Mouse (Mus musculus) heart, adult 11 months (tissue): ENCODE measurements around the gene Lepr.
"Not testable (repeated sequence)": the region's sequence is repeated elsewhere in the genome, so short reads cannot be mapped to it uniquely, and the experiment has no call there.

Experiments
- DNase-seq: peaks from one replicate; pipeline ENCODE4 v3.0.0; 2022

Gene Lepr

DNA sequence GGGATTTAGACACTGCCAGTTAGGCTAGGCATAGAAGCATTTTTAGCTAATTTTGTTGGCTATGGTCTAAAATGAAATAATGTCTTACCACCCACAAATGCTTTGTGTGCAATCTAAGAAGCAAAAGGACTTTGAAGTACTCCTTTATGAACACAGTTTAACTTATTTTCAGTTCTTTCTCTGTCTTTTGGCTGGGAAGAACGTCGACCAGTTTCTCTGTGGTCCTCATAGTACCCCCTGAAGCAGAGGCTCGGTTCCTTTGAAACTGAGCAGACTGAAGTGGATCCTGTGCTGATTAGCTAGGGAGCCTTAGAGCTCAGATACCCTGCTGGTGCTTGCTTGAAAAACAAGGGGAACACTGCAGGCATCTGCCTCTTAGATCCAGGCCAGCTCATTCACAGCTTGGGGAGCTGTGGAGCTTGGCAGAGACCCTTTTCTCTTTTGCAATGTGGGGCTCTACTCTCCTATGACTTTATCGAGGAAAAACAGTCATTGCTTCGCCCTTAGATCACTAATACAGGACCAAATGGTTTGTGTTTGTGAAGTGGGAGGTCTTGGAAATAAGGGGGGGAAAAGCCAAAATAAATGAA lies 1.9 kb downstream of the Lepr start:
- DNase-seq = peak; percentile 97

GRCm38 (mm10) chr4:101721705-101722104 lies 4.5 kb downstream of the Lepr start:
- no peak for DNase-seq

DNA sequence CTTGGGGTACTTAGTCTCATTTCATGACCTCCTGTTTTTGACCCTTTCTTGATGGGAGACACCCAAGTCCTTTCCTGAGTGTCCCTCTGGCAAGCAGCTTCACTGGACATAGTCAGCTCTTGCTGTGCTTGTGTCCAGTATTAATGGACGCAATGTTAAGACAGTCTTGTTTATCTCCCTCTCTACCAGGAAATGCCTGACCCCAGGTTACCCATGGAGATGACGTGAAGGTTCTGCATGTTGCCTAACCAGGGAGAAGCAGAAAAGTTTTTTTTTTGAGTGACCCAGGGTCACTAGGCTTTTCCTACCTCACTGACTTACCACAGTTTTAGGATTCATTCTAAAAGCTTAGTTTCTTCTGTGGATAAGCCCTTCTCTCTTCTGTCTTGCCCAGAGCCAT lies 24.8 kb downstream of the Lepr start:
- peak; percentile 49 for DNase-seq

DNA sequence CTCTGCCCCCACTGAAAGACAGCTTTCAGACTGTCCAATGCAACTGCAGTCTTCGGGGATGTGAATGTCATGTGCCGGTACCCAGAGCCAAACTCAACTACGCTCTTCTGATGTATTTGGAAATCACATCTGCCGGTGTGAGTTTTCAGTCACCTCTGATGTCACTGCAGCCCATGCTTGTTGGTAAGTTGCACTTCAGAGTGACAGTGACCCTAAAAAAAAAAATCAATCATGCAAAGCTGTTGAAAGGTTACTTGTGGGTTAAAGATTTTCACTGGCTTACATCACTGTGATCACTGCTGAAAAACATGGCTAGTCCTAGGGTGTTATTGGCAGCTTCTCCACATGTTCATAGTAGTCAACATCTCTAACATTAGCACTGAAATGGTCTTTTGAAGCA lies 28.3 kb downstream of the Lepr start:
- DNase-seq = no peak

DNA sequence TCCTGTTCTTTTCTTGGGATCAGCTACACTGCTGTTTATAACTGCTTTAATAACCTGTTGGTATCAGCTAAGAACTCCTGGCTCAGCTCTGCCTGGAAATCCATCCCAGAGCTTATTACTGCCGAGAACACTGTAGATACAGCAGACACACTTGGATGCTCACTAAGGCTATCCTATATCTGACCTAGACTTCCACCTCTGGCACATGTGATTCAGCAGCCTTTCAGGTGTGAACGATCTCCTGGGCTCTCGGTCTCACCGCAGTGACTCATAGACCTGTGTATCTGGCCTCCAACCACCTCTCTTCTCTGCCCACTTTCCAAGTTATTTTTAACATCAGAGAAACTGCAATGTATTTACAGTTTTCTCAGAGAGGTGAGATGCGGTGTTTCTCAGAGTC lies 43.3 kb downstream of the Lepr start:
- DNase-seq = no peak

- DNase-seq = not testable (repeated sequence)
Measured at GRCm38 (mm10) chr4:101843923-101844322, 126.7 kb downstream of the Lepr start, which contains the start of gene B020004J07Rik. Gene B020004J07Rik, minus strand, starts transcription at chr4:101844023.

DNA sequence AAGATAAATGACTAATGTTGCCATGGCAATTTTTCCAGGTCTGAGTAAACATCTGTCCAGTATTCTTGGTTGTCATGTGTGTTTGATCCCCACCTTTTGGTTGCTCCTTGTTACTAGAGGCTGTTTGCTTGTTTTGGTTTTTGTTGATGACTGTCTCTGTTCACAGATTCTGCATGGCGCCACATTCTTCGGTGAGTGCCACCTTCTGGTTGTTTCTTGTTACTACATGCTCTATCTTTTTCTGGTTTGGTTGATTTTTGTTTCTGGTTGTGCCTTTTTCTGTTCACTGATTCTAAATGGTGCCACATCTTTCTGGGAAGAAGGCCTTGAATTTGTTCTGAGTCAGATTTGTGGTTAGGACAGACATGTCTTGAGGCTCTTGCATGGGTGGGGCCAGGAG lies 133.7 kb downstream of the Lepr start:
- DNase-seq = no peak

- no peak for DNase-seq
Measured at GRCm38 (mm10) chr4:101860873-101861272, 143.7 kb downstream of the Lepr start.

GRCm38 (mm10) chr4:101862289-101862688 lies 145.1 kb downstream of the Lepr start:
- no peak for DNase-seq
